Mouse (Mus musculus) c-Kit-positive CD71-negative TER-119-negative erythroid progenitor cells, embryonic 14.5 days (primary cell): ENCODE results near the gene Baz1a.

Source experiments
- DNase-seq: peaks from one replicate; pipeline ENCODE4 v3.0.0-alpha.2; 2013; ENCODE audit warnings: low read depth

Baz1a gene

GRCm38 (mm10) chr12:55013626-55014398 lies at the start of gene Baz1a:
TSS of gene Baz1a (minus strand) at chr12:55014348.
- no peak for DNase-seq

- DNase-seq = no peak
These were observed 48.0 kb upstream of the Baz1a start for GRCm38 (mm10) chr12:55062141-55062540.

GRCm38 (mm10) chr12:55061006-55061405 lies 46.9 kb upstream of the Baz1a start:
- no peak for DNase-seq

GRCm38 (mm10) chr12:55060212-55060898 lies 46.2 kb upstream of the Baz1a start:
- no peak for DNase-seq

- DNase-seq = no peak
These were observed 45.7 kb upstream of the Baz1a start for GRCm38 (mm10) chr12:55059812-55060211.

GRCm38 (mm10) chr12:55058865-55059615 lies 44.9 kb upstream of the Baz1a start:
- no peak for DNase-seq

- no peak for DNase-seq
These were observed 42.6 kb upstream of the Baz1a start for GRCm38 (mm10) chr12:55056703-55057102.

GRCm38 (mm10) chr12:55054551-55055241 lies 40.5 kb upstream of the Baz1a start:
- DNase-seq = no peak

GRCm38 (mm10) chr12:55053267-55053666 lies 39.1 kb upstream of the Baz1a start:
- DNase-seq = no peak

- peak; percentile 31 for DNase-seq
These were observed 37.3 kb upstream of the Baz1a start for GRCm38 (mm10) chr12:55051210-55052173.

- DNase-seq = no peak
These were observed 35.7 kb upstream of the Baz1a start for GRCm38 (mm10) chr12:55049731-55050353.

GRCm38 (mm10) chr12:55041011-55041410 lies 26.9 kb upstream of the Baz1a start:
- no peak for DNase-seq

- no peak for DNase-seq
These were observed 12.9 kb upstream of the Baz1a start for GRCm38 (mm10) chr12:55027088-55027487.

- no peak for DNase-seq
These were observed 9.1 kb upstream of the Baz1a start for GRCm38 (mm10) chr12:55023284-55023683.

- DNase-seq = peak; percentile 20
These were observed 5.3 kb upstream of the Baz1a start for GRCm38 (mm10) chr12:55019421-55019877.

- no peak for DNase-seq
These were observed 3.1 kb upstream of the Baz1a start for GRCm38 (mm10) chr12:55017119-55017721.

- DNase-seq = no peak
These were observed 2.4 kb upstream of the Baz1a start for GRCm38 (mm10) chr12:55016339-55017118.

- DNase-seq = no peak
These were observed 1.3 kb upstream of the Baz1a start for GRCm38 (mm10) chr12:55015428-55015827.

GRCm38 (mm10) chr12:55013031-55013430 lies 1.1 kb downstream of the Baz1a start:
- DNase-seq = no peak
